Mouse (Mus musculus) C2C12 (cell line): ENCODE measurements around the gene Ttc38.

Experiments used
- CEBPB ChIP-seq: IDR thresholded peaks from one replicate; pipeline ENCODE4 v1.6.1; 2011; ENCODE audit warnings: low read depth, mild to moderate bottlenecking, control low read depth, moderate library complexity
- CTCF ChIP-seq: IDR thresholded peaks from one replicate; pipeline ENCODE4 v1.5.1; 2011; ENCODE audit not compliant: control insufficient read depth, insufficient read depth, insufficient read length
- FOSL1 ChIP-seq: IDR thresholded peaks from one replicate; pipeline ENCODE4 v1.8.0; 2011; ENCODE audit warnings: mild to moderate bottlenecking, low read length; ENCODE audit not compliant: poor library complexity, insufficient read depth, severe bottlenecking
- MAX ChIP-seq: IDR thresholded peaks from one replicate; pipeline ENCODE4 v1.6.1; 2011; ENCODE audit warnings: mild to moderate bottlenecking, control low read depth
- MYOD1 ChIP-seq: IDR thresholded peaks from one replicate; pipeline ENCODE4 v1.6.1; 2011; ENCODE audit warnings: low read depth; ENCODE audit not compliant: control insufficient read depth, insufficient read length
- MYOG ChIP-seq: IDR thresholded peaks from one replicate; pipeline ENCODE4 v1.6.1; 2011; ENCODE audit not compliant: control insufficient read depth, insufficient read length; ENCODE audit errors: extremely low read depth
- USF1 ChIP-seq: IDR thresholded peaks from one replicate; pipeline ENCODE4 v1.6.1; 2011; ENCODE audit warnings: low read depth, mild to moderate bottlenecking, control low read depth, moderate library complexity

DNA sequence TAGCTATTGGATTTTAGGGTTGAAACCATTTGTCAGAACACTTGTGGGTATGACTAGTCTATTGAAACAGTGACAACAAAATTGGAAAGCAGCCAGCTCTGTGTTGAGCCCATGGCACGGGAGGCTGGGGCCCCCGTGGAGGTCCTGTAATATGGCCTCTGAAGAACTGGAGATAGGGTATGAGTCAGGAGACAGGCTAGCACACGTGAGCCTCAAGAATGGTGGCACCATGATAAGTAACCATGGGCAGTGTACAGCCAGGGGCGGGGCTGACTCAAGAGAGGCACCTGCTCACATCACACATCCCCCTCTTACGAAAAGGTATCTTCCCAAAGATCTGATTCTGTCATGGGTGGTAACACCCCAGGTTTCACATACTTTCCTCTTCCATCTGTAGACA lies 45.4 kb upstream of the Ttc38 start:
- no peak for TF ChIP-seq CTCF
- TF ChIP-seq MYOD1 = no peak
- TF ChIP-seq USF1 = no peak
- no peak for TF ChIP-seq CEBPB
- TF ChIP-seq MAX = no peak
- TF ChIP-seq FOSL1 = no peak
- TF ChIP-seq MYOG = no peak
